Mouse (Mus musculus) CD4-positive naive resting alpha-beta T cell, adult 57 days (primary cell): Measurements from ENCODE around the gene Prdx6. TPM values are rescaled to one million over a fixed set of nuclear protein-coding genes. Genes with fewer than 3 reads are reported as not detected.

Source experiments
- total RNA-seq: library from RNA; stranded (reverse); gene quantifications from one replicate; pipeline ENCODE4 v1.2.4, GENCODE M21; 2023

Prdx6 gene
- total RNA-seq, result 410 TPM

GRCm38 (mm10) chr1:161250604-161251416 is at the start of gene Prdx6:
Gene Prdx6 (minus strand): TSS chr1:161251219.

Other genes with a start within 250 kb of the Prdx6 start
- 29.9 TPM for gene Zbtb37, start 216.4 kb downstream of the Prdx6 start, total RNA-seq
- gene Dars2, start 180.6 kb downstream of the Prdx6 start, total RNA-seq, result 12.9 TPM
- 12.5 TPM for gene Cenpl, start 180.5 kb downstream of the Prdx6 start, total RNA-seq
- gene Klhl20, start 119.7 kb downstream of the Prdx6 start, total RNA-seq, result 22.7 TPM
- gene Ankrd45, start 108.5 kb downstream of the Prdx6 start, total RNA-seq, result not detected
- not detected for gene Tex50, start 91.9 kb downstream of the Prdx6 start, total RNA-seq
- not detected for gene Tnfsf4, start 144.2 kb upstream of the Prdx6 start, total RNA-seq
- gene Tnfsf18, start 243.4 kb upstream of the Prdx6 start, total RNA-seq, result not detected